Mouse (Mus musculus) adrenal gland, postnatal 4 days (tissue): ENCODE data around the gene Abca16. TPM values are rescaled to one million over a fixed set of nuclear protein-coding genes. Genes with fewer than 3 reads are reported as not detected.

Experiments
- DNase-seq, 2 experiments: peaks; one replicate each; pipeline ENCODE4 v3.0.0; 2021 to 2022; ENCODE audit warnings: low spot score in 2 of 2, mixed read lengths in 2 of 2
- long read RNA-seq, 2 experiments: library from polyadenylated mRNA; stranded (forward); transcript quantifications; one replicate each; pipeline ENCODE4 v2.0.0; 2021
- total RNA-seq, 2 experiments: library from RNA; stranded (reverse); gene quantifications; 2 replicates each; pipeline ENCODE4 v1.2.3; 2021

The Abca16 gene
- total RNA-seq, result not detected
- long read RNA-seq, experiment 1, result 0 reads
- long read RNA-seq, experiment 2, result 0 reads

DNA sequence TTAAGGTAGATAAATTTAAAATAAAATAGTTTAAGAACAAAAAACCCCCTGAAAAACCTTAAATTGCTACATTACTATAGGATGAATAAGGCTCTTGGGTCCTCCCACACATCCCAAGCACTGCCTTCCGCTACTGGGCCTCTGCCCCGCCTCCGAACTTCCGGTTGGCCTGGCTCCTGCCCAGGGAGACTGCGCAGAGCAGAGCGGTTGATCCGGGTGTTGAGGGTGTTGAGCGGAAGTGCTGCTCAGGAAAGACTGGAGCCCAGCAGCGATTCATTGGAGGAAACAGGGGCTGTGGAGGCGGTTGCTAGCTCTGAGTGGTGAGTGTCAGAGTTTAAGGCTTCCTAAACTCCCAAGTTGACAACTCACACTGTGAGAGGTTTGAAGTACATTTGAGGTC lies at the start of gene Abca16:
TSS of gene Abca16 (plus strand) at position 201 of the 400 bp plus-strand sequence.
- DNase-seq, result no peak

DNA sequence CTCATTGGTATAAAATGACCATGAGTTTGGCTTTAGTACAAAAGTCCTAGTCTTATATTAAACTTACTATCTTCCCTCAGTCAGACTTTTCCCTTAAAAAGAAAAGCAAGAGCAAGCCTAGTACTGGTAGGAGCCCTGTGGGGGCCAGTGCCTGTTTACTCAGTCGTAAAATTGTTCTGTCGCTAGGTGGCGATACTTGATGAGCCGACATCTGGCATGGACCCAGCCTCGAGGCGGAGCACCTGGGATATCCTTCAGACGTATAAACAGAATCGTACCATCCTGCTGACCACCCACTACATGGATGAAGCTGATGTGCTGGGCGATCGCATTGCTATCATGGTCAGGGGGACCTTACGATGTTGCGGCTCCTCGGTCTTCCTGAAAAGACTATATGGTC lies 48.3 kb upstream of the Abca16 start:
- DNase-seq, result no peak

DNA sequence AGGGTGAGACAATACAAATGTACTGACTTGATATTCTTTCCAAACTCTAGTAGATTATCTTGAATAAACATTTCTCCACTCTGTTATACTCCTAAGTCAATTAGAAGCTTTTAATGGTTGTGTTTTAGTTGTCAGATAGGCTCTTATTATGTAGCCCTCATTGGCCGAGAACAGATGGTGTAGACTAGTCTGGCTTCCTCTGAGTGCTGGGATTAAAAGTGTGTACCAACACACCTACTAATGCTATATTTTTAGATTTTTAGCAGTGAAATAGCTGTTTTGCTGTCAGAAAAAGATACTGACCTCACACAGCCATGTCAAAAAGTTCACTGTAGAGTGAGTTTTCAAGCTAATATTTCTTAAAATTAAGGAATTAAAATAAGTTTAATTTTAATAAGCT lies 2.9 kb downstream of the Abca16 start:
- DNase-seq, result no peak

DNA sequence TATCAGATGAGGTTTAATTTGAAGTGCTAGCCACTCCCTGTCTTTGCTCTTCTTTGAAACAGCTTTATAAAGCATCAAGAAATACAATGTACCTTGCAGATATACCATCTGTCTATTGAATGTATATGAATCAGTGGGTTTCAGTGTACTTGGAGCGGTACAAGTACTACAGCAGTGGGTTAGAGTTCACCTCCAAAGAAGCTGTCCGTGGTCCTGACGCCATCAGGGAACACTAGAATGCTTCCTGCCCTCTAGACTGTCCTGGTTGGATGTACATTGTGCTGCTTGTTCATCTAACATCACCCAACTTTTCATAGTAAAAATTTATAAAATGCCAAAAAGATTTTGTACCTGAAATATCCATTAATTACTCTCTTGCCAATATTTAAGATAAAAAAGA lies 17.2 kb downstream of the Abca16 start:
- no peak for DNase-seq

DNA sequence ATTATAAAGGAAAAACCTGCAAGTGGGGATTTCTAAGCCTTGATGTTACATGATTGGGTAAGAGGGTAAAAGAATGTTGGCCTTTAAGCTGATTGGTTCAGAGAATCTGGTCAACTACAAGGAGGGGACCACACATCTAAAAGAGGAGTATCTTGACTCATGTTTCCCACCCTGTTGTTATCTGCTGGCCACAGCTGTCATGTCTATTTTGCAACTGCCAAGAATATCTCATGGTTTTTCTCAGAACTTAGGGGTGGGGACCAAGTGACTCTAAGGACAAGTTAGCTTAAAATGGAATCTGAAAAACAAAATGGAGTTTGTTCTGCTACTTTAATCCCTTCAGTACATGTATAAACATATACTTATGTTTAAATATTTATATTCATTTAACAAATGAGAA lies 22.0 kb downstream of the Abca16 start:
- no peak for DNase-seq

DNA sequence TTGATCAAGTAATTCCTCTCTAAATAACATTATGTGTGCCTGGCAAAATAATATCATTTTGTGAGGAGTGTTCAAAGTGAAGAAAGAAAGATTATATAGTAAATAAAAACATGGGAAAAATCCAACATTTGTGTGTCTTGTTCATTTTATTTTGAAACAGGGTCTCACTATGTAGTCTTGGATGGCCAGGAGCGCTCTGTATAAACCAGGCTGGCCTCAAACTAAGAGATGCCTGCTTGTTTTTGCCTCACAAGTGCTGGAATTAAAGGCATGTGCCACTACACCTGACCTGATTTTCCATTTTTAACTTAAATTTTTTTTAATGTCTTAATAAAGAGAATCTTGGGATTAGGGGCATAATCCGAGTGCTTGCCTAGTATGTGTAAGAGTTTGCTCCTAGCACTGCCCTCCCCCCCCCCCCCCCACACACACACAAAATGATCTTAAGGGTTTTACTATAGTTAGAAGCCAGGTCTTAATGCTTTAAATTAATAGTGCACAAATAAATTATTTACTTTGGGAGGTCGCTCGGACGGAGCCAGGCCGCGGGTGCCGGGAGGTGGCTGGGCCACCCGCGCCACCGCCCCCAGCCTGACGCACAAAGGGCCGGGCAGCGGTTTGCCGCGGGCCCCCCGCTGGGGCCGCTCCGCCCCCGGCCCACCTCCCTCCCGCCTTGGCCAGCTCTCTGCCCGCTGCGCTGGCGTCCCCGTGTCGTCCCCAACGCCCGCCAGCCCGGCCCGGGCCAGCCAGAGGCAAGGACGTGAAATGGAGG lies 94.6 kb downstream of the Abca16 start:
- no peak for DNase-seq

DNA sequence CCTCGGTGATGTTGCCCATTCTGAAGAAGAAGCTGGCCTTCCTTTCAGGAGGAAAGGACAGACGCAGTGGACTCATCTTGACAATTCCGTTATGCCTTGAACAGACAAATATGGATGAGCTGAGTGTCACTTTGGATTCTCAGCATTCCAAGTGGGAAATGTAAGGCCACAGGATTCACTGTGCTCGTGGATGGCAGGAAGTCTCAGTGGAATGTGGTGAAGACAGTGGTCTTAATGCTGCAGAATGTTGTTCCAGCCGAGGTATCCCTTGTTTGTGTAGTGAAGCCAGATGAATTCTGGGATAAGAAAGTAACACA lies 95.2 kb downstream of the Abca16 start:
- no peak for DNase-seq

DNA sequence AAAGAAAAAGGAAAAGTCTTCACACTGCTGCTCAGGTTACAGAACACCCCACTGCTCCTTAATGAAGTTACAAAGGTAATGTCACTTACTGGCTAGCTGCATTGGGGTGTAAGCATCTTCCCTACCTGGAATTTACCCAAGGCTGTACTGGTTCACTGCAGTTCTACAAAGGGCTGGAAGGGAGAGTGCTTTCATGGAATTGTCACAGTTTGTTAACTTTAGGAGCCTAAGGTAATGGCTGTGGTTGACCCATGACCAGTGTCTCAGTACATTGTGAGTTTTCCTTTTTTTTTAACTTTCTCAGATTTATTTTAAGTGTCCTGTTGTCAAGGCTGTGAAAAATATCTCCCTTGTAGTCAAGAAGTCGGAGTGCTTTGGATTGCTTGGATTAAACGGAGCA lies 125.4 kb downstream of the Abca16 start:
- no peak for DNase-seq

DNA sequence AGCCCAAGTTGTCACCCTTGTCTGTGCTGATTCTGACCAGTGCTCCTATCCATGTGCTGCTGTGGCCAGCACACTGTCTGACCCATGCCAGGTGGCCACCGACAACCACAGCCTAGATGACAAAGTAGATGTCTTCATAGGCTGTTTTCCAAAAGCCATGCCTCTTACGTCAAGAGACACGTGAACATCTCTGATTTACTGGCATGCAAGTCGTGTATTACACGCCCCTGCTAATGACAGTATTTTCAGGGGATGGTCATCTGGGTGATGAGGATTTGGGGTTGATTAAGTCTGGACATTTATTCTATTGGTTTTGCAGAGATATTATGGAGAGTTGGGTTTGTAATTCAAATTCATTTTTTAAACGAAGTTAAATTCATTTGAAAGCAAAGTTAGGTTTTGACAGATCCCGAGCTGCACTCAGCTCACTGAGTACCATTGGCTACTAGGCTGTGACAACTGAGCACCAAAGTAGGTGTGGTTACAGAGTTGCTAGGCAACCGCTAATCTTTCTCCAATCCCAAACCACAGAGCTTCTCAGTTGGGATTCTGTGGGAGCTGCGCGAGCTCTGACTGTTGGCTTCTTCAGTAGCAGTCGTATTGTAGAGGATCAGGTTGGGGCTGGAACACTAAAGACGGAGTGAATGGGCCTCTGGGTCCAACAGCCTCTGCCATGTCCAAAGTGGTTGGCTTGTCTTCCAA lies 143.2 kb downstream of the Abca16 start:
- DNase-seq, result no peak

DNA sequence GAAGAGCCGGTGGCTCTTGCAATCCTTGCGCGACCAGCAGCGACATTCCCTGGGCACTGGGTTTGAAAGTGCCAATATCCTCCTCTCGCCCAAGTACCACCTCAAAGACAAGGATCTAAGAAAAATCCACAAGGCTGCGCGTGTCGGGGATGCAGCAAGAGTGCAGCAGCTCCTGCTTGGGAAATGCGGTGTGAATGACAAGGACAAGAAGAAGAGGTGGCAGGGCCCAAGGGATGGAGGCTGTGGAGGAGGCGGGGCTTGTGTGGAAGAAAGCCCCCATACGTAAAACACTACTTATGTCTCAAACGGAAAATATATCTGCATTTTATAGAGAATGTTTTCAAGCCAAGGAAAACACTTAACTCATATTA lies 143.7 kb downstream of the Abca16 start:
- DNase-seq, result no peak

DNA sequence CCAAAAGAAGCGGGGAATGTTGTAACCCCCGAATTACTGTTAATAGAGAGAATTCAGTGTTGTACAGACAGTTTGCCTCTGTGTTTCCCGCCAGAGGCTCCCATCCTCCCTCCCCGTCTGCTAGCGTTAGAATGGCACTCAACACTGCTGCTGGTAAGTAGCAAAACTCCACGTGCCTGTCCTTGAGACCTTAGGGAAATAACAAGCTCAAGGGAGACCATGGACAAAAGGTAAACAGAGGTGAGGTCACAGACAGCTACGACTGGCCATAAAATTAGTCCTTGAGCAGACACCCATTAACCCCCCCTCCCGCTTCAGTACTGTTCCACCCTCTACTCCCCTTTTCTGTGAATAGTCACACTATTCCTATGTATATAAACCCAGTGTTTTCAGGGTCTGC lies 157.9 kb downstream of the Abca16 start:
- no peak for DNase-seq

DNA sequence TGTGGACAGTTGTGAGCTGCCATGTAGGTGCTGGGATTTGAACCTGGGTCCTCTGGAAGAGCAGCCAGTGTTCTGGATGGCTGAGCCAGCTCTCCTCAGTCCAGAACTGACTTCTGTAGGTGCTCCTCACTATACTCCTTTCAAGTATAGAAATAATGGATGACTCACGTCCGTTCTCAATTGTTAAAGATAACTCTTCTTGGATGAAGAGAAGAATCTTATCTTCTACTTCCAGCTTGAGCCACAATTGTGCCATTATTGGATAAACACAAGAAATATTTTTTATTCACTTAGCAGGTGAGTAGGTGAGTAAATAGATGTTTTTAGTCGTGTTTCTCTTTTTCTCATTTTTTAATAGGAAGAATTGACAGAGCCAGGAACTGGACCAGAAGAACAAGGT lies 167.1 kb downstream of the Abca16 start:
- no peak for DNase-seq

Other genes with a start within 250 kb of the Abca16 start
- 1 to 10 TPM; 1.6 to 2.4 TPM for gene Anks4b, start 235.8 kb upstream of the Abca16 start, total RNA-seq
- gene Crym, start 207.5 kb upstream of the Abca16 start, total RNA-seq, result 1 to 10 TPM; 3.6 to 4.5 TPM
- under 1 TPM in 1 of 2 experiments, not detected in 1; 0.25 TPM for gene Abca14, start 205.7 kb upstream of the Abca16 start, total RNA-seq
- not detected for gene Abca15, start 81.0 kb upstream of the Abca16 start, total RNA-seq
- gene Uqcrc2, start 225.5 kb downstream of the Abca16 start, total RNA-seq, result 100 to 1,000 TPM; 295 to 326 TPM